Mouse (Mus musculus) urinary bladder, postnatal 10 days (tissue): ENCODE data around the gene Cab39.

Source experiments
- DNase-seq: peaks from one replicate; pipeline ENCODE4 v3.0.0; 2022; ENCODE audit warnings: low spot score

Cab39 gene

GRCm38 (mm10) chr1:85900521-85901333, 107.5 kb downstream of the Cab39 start:
- DNase-seq = no peak
